Mouse (Mus musculus): ENCODE measurements around the gene Nol10. TPM values are rescaled to one million over a fixed set of nuclear protein-coding genes. Genes with fewer than 3 reads are reported as not detected.

Nol10 gene
- polyA plus RNA-seq (2017; shearing (Covaris generic)): 10 to 100 TPM; 15.0 to 29.7 TPM

DNA sequence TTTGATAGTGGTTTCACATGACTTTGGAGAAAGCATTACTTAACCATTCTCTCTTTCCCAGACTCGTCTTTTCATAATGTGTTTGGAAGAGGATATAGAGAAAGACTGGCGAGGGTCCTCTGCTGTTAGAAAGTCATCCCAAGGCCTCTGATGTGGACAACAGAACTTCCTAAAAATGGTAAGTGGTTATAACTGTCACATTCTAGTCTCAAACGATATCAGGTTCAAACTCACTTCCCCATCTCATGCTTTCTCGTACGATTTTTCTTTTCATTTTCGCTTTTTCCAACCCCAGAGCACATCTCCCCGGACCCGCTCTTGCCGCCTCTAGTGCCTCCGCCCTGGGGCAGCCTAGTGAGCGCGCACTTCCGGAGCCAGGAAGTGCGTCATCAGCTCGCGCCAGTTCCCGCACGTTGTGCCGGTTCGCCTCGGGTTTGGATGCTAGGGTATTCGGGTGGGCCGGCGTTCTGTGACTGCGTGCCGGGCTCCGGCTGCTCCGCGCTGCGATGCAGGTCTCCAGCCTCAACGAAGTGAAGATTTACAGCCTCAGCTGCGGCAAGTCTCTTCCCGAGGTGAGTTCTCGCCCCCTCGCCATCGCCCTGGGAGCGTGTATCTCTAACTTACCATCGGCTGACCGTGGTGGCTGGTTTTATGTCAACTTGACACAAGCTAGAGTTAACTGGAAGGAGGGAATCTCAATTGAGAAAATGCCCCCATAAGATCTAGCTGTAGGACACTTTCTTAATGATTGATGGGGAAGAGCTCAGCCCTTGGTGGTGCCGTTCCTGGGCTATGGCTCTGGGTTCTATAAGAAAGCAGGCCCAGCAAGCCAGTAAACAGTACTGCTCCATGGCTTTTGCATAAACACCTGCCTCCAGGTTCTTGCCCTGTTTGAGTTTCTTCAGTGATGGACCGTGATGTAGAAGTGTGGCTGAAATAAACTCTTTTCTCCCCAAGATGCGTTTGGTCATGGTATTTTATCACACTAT is at the start of gene Nol10:
Nol10 (plus strand) TSS at position 411 of the 989 bp plus-strand sequence.

GRCm38 (mm10) chr12:17329259-17329658 is 19.0 kb upstream of the Nol10 start, which contains the start of gene Atp6v1c2:
Gene Atp6v1c2, minus strand, starts transcription at chr12:17329359.

Other genes starting within 250 kb of the Nol10 start
- gene Kcnf1, start 171.6 kb upstream of the Nol10 start, polyA plus RNA-seq (2017; shearing (Covaris generic)): under 1 TPM; 0.18 to 0.65 TPM
- 100 to 1,000 TPM; 170 to 178 TPM for gene Pdia6, start 81.9 kb upstream of the Nol10 start, polyA plus RNA-seq (2017; shearing (Covaris generic))
- gene Atp6v1c2, start 19.1 kb upstream of the Nol10 start, polyA plus RNA-seq (2017; shearing (Covaris generic)): 1 to 10 TPM in 1 of 2 experiments, under 1 TPM in 1; 0.16 to 3.0 TPM
- 100 to 1,000 TPM in 1 of 2 experiments, 10 to 100 TPM in 1; 66.7 to 164 TPM for gene Odc1, start 196.3 kb downstream of the Nol10 start, polyA plus RNA-seq (2017; shearing (Covaris generic))